Mouse (Mus musculus) monocyte, adult 2 months (primary cell): ENCODE results near the gene Dclk2.

ENCODE experiments used
- DNase-seq, 2 experiments: peaks; one replicate each; pipeline ENCODE4 v3.0.0; 2022; ENCODE audit warnings: low spot score in 2 of 2, low read depth in 1 of 2

Dclk2 gene

GRCm38 (mm10) chr3:86846036-86846435, 74.6 kb downstream of the Dclk2 start:
- no peak for DNase-seq

DNA sequence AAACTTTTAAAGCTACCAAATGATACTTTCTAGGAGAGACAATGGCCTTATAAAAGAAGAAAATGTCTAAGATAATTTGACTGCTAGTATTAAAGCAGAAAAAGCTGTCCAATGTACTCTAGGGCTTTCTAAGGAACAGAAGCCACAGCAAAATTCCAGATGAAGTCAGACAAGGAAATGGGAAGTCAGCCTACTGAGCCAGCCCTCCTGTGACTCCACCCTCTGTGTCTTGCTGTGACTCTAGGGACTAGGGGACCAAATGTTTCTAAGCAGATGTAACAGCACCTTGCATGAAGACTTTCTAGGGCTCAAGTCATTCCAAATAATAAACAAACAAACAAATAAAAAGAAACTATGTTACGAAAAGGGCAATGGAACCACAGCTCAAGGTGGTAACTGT, 75.1 kb downstream of the Dclk2 start:
- DNase-seq = no peak

GRCm38 (mm10) chr3:86844804-86845481, 75.7 kb downstream of the Dclk2 start:
- DNase-seq = no peak

GRCm38 (mm10) chr3:86842461-86842860, 78.2 kb downstream of the Dclk2 start:
- DNase-seq = no peak

GRCm38 (mm10) chr3:86839606-86840005, 81.0 kb downstream of the Dclk2 start:
- no peak for DNase-seq

DNA sequence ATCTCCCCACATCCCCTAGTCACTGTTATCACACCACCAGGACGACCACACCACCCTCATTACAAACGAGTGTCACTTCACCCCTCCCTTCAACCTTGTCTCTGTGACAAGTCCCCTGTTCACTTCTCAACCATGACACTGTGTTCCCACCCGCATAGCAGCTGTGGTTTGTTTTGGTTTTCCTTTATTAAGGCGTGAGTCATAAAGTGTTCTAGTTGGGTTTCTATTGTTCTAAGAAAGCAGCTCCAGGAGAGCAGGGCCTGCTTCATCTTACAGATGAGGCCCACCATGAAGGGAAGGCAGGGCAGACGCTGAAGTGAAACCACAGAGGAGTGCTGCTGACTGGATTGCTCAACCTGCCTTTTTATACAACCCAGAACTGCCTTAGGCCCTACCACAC, 83.3 kb downstream of the Dclk2 start:
- no peak for DNase-seq

- DNase-seq = no peak
Measured at GRCm38 (mm10) chr3:86835180-86835579, 85.5 kb downstream of the Dclk2 start.

- no peak for DNase-seq
Measured at GRCm38 (mm10) chr3:86834341-86834740, 86.3 kb downstream of the Dclk2 start.

GRCm38 (mm10) chr3:86832591-86833267, 87.9 kb downstream of the Dclk2 start:
- DNase-seq = no peak

GRCm38 (mm10) chr3:86832115-86832514, 88.5 kb downstream of the Dclk2 start:
- DNase-seq = no peak

DNA sequence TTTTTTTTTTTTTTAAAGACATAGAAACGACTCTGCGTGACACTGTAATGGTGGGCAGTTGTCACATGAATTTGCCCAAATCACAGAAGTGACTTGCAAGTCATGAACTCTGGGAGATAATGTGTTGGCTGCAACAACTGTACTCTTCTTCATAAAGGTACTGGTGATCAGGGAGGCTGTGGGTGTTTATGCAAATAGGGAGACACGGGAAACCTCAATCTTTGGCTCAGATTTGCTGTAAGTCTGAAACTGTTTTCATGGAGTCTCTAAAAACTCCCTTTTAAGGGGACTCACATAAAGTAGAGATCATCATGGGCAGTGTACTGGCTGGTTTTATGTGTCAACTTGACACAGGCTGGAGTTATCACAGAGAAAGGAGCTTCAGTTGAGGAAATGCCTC, 93.1 kb downstream of the Dclk2 start:
- DNase-seq = no peak

GRCm38 (mm10) chr3:86821383-86821782, 99.3 kb downstream of the Dclk2 start:
- no peak for DNase-seq

DNA sequence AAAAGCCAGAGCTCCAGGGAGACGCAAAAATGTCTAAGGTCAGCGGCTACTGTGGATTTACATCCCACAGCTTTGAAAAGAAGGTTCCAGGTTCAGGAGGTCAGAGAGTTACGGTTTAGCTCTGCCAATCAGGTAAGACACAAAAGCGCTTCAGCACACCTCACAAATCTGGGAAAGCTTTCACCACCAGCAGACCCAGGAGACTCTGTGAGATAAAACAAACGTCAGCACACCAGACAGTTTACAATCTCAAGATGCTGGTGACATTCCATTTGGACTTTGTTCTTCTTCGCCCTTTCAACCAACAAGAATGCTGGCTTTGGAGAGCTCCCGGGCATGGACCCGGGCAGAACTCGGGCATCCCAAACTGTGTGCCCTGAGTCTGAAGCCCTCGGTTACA, 100.3 kb downstream of the Dclk2 start:
- DNase-seq = no peak

- no peak for DNase-seq
Measured at GRCm38 (mm10) chr3:86819372-86819771, 101.3 kb downstream of the Dclk2 start.

GRCm38 (mm10) chr3:86818001-86818585, 102.6 kb downstream of the Dclk2 start:
- no peak for DNase-seq

GRCm38 (mm10) chr3:86812689-86813088, 108.0 kb downstream of the Dclk2 start:
- DNase-seq = peak in 1 of 2 experiments; percentile 42

- DNase-seq = no peak
Measured at GRCm38 (mm10) chr3:86810908-86811307, 109.7 kb downstream of the Dclk2 start.

DNA sequence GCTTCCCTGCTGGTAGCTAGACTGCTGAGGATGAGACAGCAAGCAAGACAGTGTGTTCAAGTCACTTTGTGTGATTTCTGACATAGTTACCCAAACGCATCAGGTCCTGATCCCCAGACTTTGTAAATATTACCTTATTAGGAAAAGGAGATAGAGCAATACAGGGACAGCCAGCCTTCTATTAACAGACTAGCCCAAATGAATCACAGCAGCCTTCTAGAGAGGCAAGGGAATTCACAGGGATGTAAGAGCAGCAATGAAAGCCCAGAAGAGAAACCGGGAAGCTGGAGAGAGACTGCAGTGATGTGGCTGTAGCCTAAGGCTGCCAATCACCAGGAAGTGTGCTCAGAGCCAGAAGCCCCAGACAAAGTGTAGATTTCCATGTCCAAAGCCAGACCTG, 111.0 kb downstream of the Dclk2 start:
- DNase-seq = no peak

GRCm38 (mm10) chr3:86809199-86809598, 111.5 kb downstream of the Dclk2 start:
- DNase-seq = no peak

- no peak for DNase-seq
Measured at GRCm38 (mm10) chr3:86807750-86808467, 112.7 kb downstream of the Dclk2 start.

- no peak for DNase-seq
Measured at GRCm38 (mm10) chr3:86806834-86807233, 113.8 kb downstream of the Dclk2 start.

DNA sequence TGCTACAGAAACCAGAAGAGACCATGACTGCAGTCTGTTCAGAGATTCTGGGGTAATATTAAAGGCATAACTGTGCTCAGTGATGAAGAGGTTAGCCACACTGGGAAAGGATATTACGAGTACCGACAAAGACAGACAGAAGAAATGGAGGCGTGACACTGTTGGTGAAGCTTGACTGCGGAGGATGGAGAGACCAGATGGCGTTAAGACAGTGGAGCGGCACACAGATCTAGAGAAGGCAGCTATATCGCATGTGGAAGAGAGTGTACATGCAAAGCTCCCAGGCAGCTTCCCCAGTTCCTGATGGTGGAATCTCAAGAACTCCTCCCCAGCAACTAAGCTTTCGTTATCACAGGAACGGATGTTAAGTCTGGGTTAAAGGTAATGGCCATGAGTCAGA, 116.4 kb downstream of the Dclk2 start:
- DNase-seq = no peak
